Mouse (Mus musculus) neural tube, embryonic 10.5 days (tissue): ENCODE measurements around the gene Abraxas1.

Source experiments
- DNase-seq: peaks from one replicate; pipeline ENCODE4 v3.0.0-alpha.2; 2017; ENCODE audit warnings: low spot score; ENCODE audit errors: extremely low spot score

Gene Abraxas1

GRCm38 (mm10) chr5:100820483-100821184 is at the start of gene Abraxas1:
Gene Abraxas1 (minus strand): TSS chr5:100820965.
- peak; percentile 84 for DNase-seq

GRCm38 (mm10) chr5:100869197-100869895 is 48.6 kb upstream of the Abraxas1 start:
- DNase-seq = no peak

GRCm38 (mm10) chr5:100866183-100866582 is 45.4 kb upstream of the Abraxas1 start:
- no peak for DNase-seq

GRCm38 (mm10) chr5:100864438-100864837 is 43.7 kb upstream of the Abraxas1 start:
- no peak for DNase-seq

GRCm38 (mm10) chr5:100863091-100863490 is 42.3 kb upstream of the Abraxas1 start:
- no peak for DNase-seq

- no peak for DNase-seq
Measured at GRCm38 (mm10) chr5:100861811-100862210, 41.0 kb upstream of the Abraxas1 start.

GRCm38 (mm10) chr5:100861140-100861539 is 40.4 kb upstream of the Abraxas1 start:
- no peak for DNase-seq

GRCm38 (mm10) chr5:100860417-100861053 is 39.8 kb upstream of the Abraxas1 start:
- DNase-seq = no peak

GRCm38 (mm10) chr5:100856552-100856951 is 35.8 kb upstream of the Abraxas1 start:
- DNase-seq = no peak

- DNase-seq = no peak
Measured at GRCm38 (mm10) chr5:100853963-100854362, 33.2 kb upstream of the Abraxas1 start.

- no peak for DNase-seq
Measured at GRCm38 (mm10) chr5:100847143-100847542, 26.4 kb upstream of the Abraxas1 start.

- DNase-seq = no peak
Measured at GRCm38 (mm10) chr5:100846599-100846920, 25.8 kb upstream of the Abraxas1 start.

- DNase-seq = peak; percentile 73
Measured at GRCm38 (mm10) chr5:100845848-100846598, 25.3 kb upstream of the Abraxas1 start.

GRCm38 (mm10) chr5:100845485-100845847 is 24.7 kb upstream of the Abraxas1 start, which contains the start of gene Gpat3:
Gene Gpat3 (plus strand): TSS chr5:100845713.
- DNase-seq = no peak

GRCm38 (mm10) chr5:100844485-100844884 is 23.7 kb upstream of the Abraxas1 start:
- DNase-seq = no peak

- DNase-seq = no peak
Measured at GRCm38 (mm10) chr5:100837907-100838306, 17.1 kb upstream of the Abraxas1 start.

- DNase-seq = no peak
Measured at GRCm38 (mm10) chr5:100835862-100836538, 15.2 kb upstream of the Abraxas1 start.

- no peak for DNase-seq
Measured at GRCm38 (mm10) chr5:100833841-100834240, 13.1 kb upstream of the Abraxas1 start.

- DNase-seq = no peak
Measured at GRCm38 (mm10) chr5:100832680-100833079, 11.9 kb upstream of the Abraxas1 start.

GRCm38 (mm10) chr5:100828701-100829100 is 7.9 kb upstream of the Abraxas1 start:
- no peak for DNase-seq

GRCm38 (mm10) chr5:100826531-100826930 is 5.8 kb upstream of the Abraxas1 start:
- no peak for DNase-seq
